Mouse (Mus musculus) stomach, postnatal 0 days (tissue): ENCODE results near the gene Ifitm10.
"Not testable (repeated sequence)": the region's sequence is repeated elsewhere in the genome, so short reads cannot be mapped to it uniquely, and the experiment has no call there.

Experiments
- CTCF ChIP-seq: IDR thresholded peaks from 2 replicates; pipeline ENCODE4 v1.5.1; 2016; ENCODE audit warnings: antibody characterized with exemption, low read depth, mild to moderate bottlenecking, moderate library complexity
- EP300 ChIP-seq: optimal IDR thresholded peaks from 2 replicates; pipeline ENCODE3; 2016; ENCODE audit warnings: antibody characterized with exemption

- not testable (repeated sequence) for TF ChIP-seq CTCF, EP300
These were observed 76.5 kb downstream of the Ifitm10 start, which contains the start of gene Krtap5-1 for GRCm38 (mm10) chr7:142297018-142297417.
